10 mouse cellular contexts compared by ENCODE assay signal in the genomic region with DNA sequence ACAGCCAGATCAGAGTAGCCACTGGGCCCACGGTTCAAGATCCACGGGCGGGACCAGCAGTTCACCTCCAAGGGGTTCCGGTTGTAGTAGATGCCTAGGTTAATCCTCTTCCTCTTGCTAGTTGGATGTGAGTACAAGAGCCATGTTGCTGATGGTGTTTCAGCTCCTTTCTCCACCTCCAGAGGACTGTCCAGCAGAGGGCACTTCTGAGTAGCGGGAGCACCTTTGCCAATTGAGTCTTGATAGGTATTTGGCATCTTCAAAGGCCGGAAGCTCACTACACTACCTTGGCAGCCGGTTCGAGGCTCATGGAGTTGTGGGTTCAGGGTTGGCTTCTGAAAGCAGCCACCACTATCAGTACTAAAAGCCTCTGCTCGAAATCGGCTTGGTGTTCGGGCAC. TPM values are rescaled to one million over a fixed set of nuclear protein-coding genes. Genes with fewer than 3 reads are reported as not detected.
A peak's percentile ranks its signal among the peaks of the same experiment; 100 is the strongest.
DNase-seq lines count a peak whose midpoint lies in the region; ATAC-seq lines count a peak whose summit lies in the region.
"Had no signal": no experiment of that assay in that cellular context is flagged by ENCODE, and none has a peak within 500 bp of the region (broad histone marks: within the 10 kb centered on the region; RNA-seq: fewer than 3 reads in every experiment).

No protein-coding gene starts in this region.

- no peak overlapping the region for H3K4me2 ChIP-seq in hindbrain, embryonic 12.5 days (replicated peaks)
- H3K4me2 ChIP-seq: midbrain, embryonic 12.5 days had no signal

- intact Hi-C loops in heart, postnatal 25 days (cut with DNase I), result no loop called here

- H3K36me3 ChIP-seq in hindbrain, embryonic 12.5 days, result peaks cover 5% of the 10 kb centered on the region; the same call in 1 of the 2 replicates

- no peaks in the 10 kb centered on the region for H3K4me1 ChIP-seq in hindbrain, embryonic 12.5 days
- H3K4me1 ChIP-seq: midbrain, embryonic 12.5 days had no signal

- no peak overlapping the region for H3K27ac ChIP-seq in hindbrain, embryonic 12.5 days
- H3K27ac ChIP-seq: midbrain, embryonic 12.5 days had no signal

- peak; percentile 47; the same call in 1 of the 2 replicates for ATAC-seq in megakaryocyte-erythroid progenitor cell, adult 5-6 weeks (replicated peaks; ENCODE audit: low FRiP score, low TSS enrichment, poor library complexity, severe bottlenecking)
- ATAC-seq in hindbrain, embryonic 12.5 days (ENCODE audit: low FRiP score), result no peak

- no peaks in the 10 kb centered on the region for H3K9me3 ChIP-seq in hindbrain, embryonic 12.5 days (replicated peaks)
- H3K9me3 ChIP-seq: midbrain, embryonic 12.5 days had no signal

- H3K9ac ChIP-seq in hindbrain, embryonic 12.5 days, result no peak overlapping the region
- H3K9ac ChIP-seq: midbrain, embryonic 12.5 days had no signal

- WGBS in hindbrain, embryonic 12.5 days, result 90% methylated on average over 11 of the region's 11 CpGs

- no peak overlapping the region for H3K4me3 ChIP-seq in hindbrain, embryonic 12.5 days
- H3K4me3 ChIP-seq: midbrain, embryonic 12.5 days had no signal

- DNase-seq in heart, adult 11 months, result peak; percentile 88
- DNase-seq in heart, postnatal 25 days (ENCODE audit: low spot score), result no peak
- peak; percentile 45 for DNase-seq in urinary bladder, postnatal 25 days (ENCODE audit: low spot score)
- DNase-seq in urinary bladder, adult 2 months (ENCODE audit: low spot score), result no peak
- peak; percentile 2 for DNase-seq in fibroblast of lung, adult 2 months (ENCODE audit: low read depth)
- no peak for DNase-seq in c-Kit-positive CD71-positive TER-119-positive erythroid progenitor cells, embryonic 14.5 days (ENCODE audit: low spot score)

- no peaks in the 10 kb centered on the region for H3K27me3 ChIP-seq in hindbrain, embryonic 12.5 days
- H3K27me3 ChIP-seq: midbrain, embryonic 12.5 days had no signal

RNA-seq across cellular contexts. Expression of a gene that starts 14.8 kb away (rescaled TPM):
- 1 to 10 TPM; 4.1 to 4.2 TPM for total RNA-seq in heart, postnatal 25 days (2021)
- polyA plus RNA-seq in urinary bladder, adult 2 months (2012; rRNA removed), result 5.9 and 6.2 TPM in 2 replicates
- total RNA-seq in megakaryocyte-erythroid progenitor cell, adult 5-6 weeks (2014; fragmentation: Nextera tagmentation), result 3.9 and 8.1 TPM in 2 replicates
- total RNA-seq in megakaryocyte-erythroid progenitor cell, adult 5-6 weeks (2017), result 3.9 and 5.8 TPM in 2 replicates
- 2.3 and 2.5 TPM in 2 replicates for polyA plus RNA-seq in hindbrain, embryonic 12.5 days (2016; fragmentation: Nextera tagmentation; extraction: Ambion mirVana)

RNA-seq across cellular contexts. Expression of a gene that starts 45.5 kb away (rescaled TPM):
- not detected for total RNA-seq in heart, postnatal 25 days (2021)
- polyA plus RNA-seq in urinary bladder, adult 2 months (2012; rRNA removed), result 0.07 and 0.15 TPM in 2 replicates
- 0.07 TPM in 1 of 2 replicates, not detected in the other for total RNA-seq in megakaryocyte-erythroid progenitor cell, adult 5-6 weeks (2014; fragmentation: Nextera tagmentation)
- total RNA-seq in megakaryocyte-erythroid progenitor cell, adult 5-6 weeks (2017), result not detected in 2 replicates
- polyA plus RNA-seq in hindbrain, embryonic 12.5 days (2016; fragmentation: Nextera tagmentation; extraction: Ambion mirVana), result 0.44 and 0.94 TPM in 2 replicates

RNA-seq across cellular contexts. Expression of a gene that starts 49.9 kb away (rescaled TPM):
- total RNA-seq in heart, postnatal 25 days (2021), result 10 to 100 TPM; 46.3 to 47.2 TPM
- polyA plus RNA-seq in urinary bladder, adult 2 months (2012; rRNA removed), result 57.3 and 70.9 TPM in 2 replicates
- 93.4 and 132 TPM in 2 replicates for total RNA-seq in megakaryocyte-erythroid progenitor cell, adult 5-6 weeks (2014; fragmentation: Nextera tagmentation)
- total RNA-seq in megakaryocyte-erythroid progenitor cell, adult 5-6 weeks (2017), result 136 and 153 TPM in 2 replicates
- 352 and 354 TPM in 2 replicates for polyA plus RNA-seq in hindbrain, embryonic 12.5 days (2016; fragmentation: Nextera tagmentation; extraction: Ambion mirVana)

RNA-seq across cellular contexts. Expression of a gene that starts 50.1 kb away (rescaled TPM):
- not detected for total RNA-seq in heart, postnatal 25 days (2021)
- not detected in 2 replicates for polyA plus RNA-seq in urinary bladder, adult 2 months (2012; rRNA removed)
- total RNA-seq in megakaryocyte-erythroid progenitor cell, adult 5-6 weeks (2014; fragmentation: Nextera tagmentation), result not detected in 2 replicates
- not detected in 2 replicates for total RNA-seq in megakaryocyte-erythroid progenitor cell, adult 5-6 weeks (2017)
- not detected in 2 replicates for polyA plus RNA-seq in hindbrain, embryonic 12.5 days (2016; fragmentation: Nextera tagmentation; extraction: Ambion mirVana)
- polyA plus RNA-seq: heart, embryonic 16.5 days; midbrain, embryonic 12.5 days had no signal

Comparison
In these comparisons a context has a peak if more than half of its experiments do, and no peak if none do; other contexts are left out.
1. DNase-seq: peak in heart, adult 11 months (single experiment), urinary bladder, postnatal 25 days (single experiment) and fibroblast of lung, adult 2 months (single experiment); none in heart, postnatal 25 days (single experiment), urinary bladder, adult 2 months (single experiment) and c-Kit-positive CD71-positive TER-119-positive erythroid progenitor cells, embryonic 14.5 days (single experiment).